Mouse (Mus musculus) G1E (cell line): ENCODE results near the gene Heatr5a.

Experiments
- CTCF ChIP-seq: IDR thresholded peaks from 2 replicates; pipeline ENCODE4 v1.5.1; 2012; ENCODE audit warnings: low read depth, low read length, inconsistent platforms, mixed read lengths
- GATA2 ChIP-seq: IDR thresholded peaks from 2 replicates; pipeline ENCODE4 v1.6.1; 2012; ENCODE audit warnings: low read depth, low read length, inconsistent platforms, borderline replicate concordance
- POLR2AphosphoS5 ChIP-seq: IDR thresholded peaks from 2 replicates; pipeline ENCODE4 v1.6.1; 2012; ENCODE audit warnings: low read depth, low read length, inconsistent platforms; ENCODE audit not compliant: insufficient replicate concordance
- TAL1 ChIP-seq: conservative IDR thresholded peaks from 2 replicates; pipeline ENCODE4 v1.6.1; 2012; ENCODE audit warnings: low read depth, low read length, inconsistent platforms, mixed read lengths

DNA sequence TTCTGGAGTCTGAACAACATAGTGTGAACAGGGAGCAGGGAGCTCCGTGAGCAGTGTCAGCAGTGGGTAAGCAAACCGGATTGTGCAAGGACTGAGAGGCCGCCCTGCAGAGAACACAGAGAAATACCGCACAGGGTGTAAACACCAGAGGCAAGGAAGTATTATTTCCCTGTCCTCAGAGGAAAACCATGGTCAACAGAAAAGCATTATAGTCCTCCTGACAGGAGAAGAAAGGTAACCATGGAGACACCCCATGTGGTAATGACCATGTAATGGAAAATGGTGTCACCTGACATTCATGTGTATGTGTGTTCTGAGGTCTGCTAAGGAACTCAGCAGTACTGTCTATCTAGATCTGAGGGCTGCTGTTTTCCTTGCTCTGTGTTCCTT, 105.3 kb downstream of the Heatr5a start:
- TF ChIP-seq CTCF (no peak), GATA2 (no peak), POLR2AphosphoS5 (no peak), TAL1 (no peak)
